Mouse (Mus musculus) telencephalon, adult 2 months (tissue): ENCODE data around the gene Slc13a1.
"Not testable (repeated sequence)": the region's sequence is repeated elsewhere in the genome, so short reads cannot be mapped to it uniquely, and the experiment has no call there.

Experiments
- DNase-seq: peaks from one replicate; pipeline ENCODE4 v3.0.0-alpha.2; 2011; ENCODE audit warnings: low read depth, low spot score

The Slc13a1 gene

GRCm38 (mm10) chr6:24167734-24168327, at the start of gene Slc13a1:
TSS of gene Slc13a1 (minus strand) at chr6:24168092.
- DNase-seq = no peak

- no peak for DNase-seq
Observed at GRCm38 (mm10) chr6:24207866-24208265, 40.0 kb upstream of the Slc13a1 start.

- no peak for DNase-seq
Observed at GRCm38 (mm10) chr6:24202226-24202625, 34.3 kb upstream of the Slc13a1 start.

GRCm38 (mm10) chr6:24200644-24201484, 33.0 kb upstream of the Slc13a1 start:
- DNase-seq = no peak

DNA sequence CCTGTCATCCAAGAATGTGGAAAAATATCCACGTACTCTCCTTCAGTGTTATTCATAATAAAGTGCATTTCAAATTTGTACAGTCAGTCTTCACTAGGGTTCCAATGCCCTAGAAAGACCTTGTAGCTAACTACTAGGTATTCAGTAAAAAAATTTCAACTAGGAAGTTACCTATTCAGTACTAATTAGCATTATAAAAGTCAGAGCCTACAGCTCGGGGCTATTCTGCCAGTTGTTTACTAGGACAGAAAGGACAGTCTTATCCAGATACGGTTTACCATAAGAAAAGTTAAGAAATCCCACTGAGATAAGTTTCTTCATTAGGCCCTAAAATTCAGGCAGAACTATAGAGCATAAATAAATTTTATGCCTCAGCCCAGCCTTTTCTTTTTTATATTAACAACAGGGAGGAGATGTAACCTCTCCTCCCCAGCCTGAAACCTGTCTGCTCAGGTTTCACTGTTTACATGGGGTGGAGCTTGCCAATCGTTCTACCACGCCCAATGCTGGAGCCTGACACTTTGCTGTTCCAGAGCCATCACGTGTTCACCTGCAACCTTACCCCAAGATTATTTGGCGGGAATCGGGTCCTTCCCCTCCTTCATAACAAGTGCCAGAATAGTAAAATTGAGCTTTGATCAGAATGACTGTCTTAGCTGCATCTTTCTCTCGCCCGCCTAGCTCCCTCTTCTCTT, 29.8 kb upstream of the Slc13a1 start:
- not testable (repeated sequence) for DNase-seq

DNA sequence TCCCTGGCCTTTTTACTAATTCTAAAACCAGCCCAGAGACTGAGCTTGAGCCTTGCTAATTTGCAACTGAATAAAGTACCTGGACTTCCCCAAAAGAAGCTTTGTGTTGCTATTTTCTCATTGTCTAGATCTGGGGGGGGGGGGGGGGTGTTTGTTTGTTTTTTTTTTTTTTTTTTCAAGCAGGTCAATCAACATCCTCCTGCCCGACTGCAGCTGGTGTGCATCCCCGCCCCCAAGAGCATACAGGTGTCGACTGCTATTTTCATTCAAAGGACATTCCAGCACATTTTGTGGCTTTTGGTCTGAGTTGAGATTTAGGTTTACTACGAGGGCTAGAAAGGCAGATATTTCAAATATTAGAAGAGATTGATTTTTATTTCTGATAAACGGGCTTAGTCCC, 28.5 kb upstream of the Slc13a1 start:
- not testable (repeated sequence) for DNase-seq

DNA sequence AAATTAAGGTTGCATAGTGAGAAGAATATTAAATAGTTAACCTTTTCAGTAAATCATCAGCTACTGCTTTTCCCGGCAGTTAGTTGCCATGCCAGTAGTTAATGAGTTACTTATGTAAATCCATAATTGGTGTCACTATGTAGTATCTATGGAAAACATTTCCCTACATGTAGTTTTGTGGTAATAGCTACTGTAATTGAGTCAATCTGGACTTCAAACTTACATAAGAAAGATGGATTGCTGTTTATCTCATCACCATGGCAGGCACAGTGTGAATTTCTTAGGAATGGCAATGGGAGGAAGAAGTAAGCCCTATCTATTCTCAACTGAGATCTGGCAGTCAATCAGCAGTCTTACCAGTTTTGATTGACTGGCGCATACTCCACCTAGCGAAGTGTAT, 15.5 kb upstream of the Slc13a1 start:
- no peak for DNase-seq

DNA sequence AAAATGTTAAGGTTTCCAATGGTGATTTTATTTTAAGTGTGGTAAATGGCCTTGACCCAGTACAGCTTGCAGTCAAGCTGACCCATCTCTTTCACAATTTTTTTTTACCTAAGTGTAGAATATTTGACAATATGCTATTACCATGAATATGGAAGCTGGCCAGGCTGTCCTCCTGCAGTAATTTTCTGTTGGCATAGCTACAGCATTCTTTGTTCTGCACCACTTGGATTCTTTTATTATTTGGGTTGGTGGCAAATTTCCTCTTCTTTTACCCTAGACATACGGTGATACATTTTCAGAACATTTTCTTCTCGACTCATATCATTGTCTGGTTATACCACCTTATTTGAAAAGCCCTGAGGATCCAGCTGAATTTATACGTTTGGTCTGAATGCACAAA, 7.5 kb upstream of the Slc13a1 start:
- DNase-seq = peak; percentile 27

GRCm38 (mm10) chr6:24173951-24174350, 6.1 kb upstream of the Slc13a1 start:
- DNase-seq = no peak

DNA sequence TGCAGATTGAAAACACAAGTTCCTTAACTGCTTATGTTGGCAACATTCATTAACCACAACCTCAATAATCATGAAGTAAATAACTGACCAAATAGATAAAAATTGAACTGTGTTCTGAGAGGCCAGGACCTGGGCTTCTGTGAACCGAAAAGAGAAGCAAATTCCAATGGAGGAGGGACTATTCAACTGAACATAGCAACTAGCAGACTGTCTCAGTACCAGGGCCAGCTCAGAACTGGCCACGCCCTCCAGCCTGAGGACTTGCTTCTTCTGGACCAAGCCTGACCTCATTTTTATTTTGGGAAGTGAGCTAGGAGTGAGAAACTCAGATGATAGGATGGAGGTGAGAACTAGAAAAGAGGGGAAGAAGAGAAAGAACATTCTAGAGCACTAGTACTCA, 4.8 kb upstream of the Slc13a1 start:
- no peak for DNase-seq

DNA sequence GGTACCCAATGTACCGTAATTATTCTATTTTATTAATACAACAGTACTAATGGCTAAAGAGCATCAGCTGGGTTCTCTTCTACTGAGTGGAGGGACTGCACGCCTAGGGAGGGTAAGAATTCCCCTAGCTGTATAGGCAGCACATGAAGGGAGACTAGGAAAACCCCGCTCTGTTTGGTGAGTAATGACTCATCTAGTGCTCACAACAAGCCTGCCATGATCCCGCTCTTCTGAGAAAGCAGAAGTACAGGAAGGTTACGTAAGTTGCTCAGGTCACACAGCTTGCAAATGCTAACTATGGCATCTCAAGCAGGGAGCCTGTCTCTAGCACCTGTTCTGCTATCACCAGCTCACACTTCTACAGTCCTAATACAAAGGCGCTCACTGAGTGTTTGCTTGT, 1.1 kb downstream of the Slc13a1 start:
- no peak for DNase-seq

DNA sequence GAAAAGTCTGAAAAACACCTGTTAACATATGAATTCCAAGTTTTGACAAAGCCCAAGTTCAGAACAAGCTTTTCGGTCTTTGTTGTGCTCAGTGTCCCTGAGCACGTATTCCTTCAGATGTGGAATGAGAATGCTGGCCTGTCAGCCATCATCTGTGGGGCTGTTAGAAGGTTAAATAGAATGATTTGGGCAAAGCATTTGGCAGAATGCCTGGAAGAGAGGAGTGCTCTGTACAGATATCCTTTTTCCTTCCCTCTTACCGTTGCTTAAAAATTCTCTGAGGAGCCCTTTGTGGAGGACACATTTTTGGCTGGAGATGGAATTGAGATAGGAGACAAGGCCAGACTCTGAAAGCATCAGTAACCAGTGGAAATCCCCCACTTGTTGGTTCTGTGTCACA, 2.6 kb downstream of the Slc13a1 start:
- DNase-seq = no peak

- no peak for DNase-seq
Observed at GRCm38 (mm10) chr6:24159795-24160194, 8.1 kb downstream of the Slc13a1 start.

DNA sequence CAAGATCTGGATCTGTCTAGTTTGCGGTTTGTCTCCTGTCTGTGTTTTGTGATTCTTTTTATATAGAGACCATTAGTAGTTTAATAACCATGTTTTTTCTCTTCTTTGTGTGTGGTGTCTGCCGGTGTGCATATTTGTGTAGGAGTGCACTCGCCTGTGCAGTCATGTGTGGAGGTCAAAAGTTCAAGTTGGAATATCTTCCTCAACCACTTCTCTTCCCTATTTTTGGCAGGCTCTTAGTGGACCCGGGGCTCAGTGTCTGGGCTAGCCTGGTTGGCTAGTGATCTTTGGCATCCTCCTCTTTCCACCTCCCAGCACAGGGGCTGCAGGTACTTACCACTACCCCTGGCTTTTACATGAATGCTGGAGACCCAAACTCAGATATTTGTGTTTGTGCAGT, 13.0 kb downstream of the Slc13a1 start:
- no peak for DNase-seq

DNA sequence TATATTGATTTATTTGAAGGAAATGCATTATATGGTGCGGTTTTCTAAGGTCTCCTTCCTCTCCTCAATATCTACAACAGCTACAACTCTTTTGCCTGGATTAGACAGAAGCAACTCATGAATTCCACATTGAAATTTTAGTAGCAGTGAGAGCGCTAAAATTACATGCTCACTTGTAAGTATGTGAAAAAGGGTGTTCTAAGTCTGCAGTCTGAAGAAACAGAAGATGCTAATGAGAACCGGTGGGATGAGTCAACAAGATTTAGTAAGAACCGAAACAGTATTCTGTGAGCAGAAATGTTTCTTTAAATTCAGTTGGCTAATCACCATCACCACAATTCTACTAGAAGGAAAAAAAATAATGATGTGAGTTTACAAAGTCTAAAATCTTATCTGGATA, 34.9 kb downstream of the Slc13a1 start:
- DNase-seq = peak; percentile 56

DNA sequence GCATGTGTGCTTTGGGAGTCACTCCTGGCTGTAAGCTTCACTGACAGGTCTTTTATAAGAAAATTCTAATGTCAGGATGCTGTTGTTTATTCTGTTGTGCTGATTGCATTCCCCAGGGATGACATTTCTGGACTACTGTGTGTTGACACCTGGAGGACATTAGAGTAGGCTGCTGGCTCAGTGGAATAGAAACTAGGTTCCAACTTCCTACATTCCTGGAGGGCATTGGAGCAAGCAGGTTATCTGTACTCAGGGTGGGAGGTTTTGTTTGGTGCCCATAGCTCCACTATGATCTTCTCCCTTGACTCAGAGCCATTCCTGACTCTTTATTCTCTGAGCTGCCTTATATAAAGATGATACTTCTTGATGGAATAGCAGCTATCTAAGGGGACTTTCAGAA, 45.3 kb downstream of the Slc13a1 start:
- no peak for DNase-seq

DNA sequence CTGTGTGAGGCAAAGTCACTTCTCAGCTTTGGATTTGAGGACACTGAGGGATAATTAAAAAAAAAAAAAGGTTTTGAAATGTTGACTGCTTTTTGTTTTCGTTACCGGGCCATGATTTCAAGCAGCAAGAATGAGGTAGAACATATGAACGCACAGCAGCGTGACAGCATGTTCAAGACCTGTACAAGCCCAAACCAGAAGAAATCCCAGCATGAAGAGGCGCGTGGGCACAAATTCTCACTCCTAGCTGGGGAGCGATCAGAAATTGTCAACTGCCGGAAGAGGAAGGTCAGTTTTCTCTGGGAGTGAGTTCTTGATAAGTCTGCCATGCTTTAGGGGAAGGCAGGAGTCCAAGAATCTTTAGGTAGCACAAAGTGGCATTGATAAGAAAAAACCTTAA, 56.3 kb downstream of the Slc13a1 start:
- DNase-seq = no peak

GRCm38 (mm10) chr6:24108471-24108870, 59.4 kb downstream of the Slc13a1 start:
- no peak for DNase-seq

DNA sequence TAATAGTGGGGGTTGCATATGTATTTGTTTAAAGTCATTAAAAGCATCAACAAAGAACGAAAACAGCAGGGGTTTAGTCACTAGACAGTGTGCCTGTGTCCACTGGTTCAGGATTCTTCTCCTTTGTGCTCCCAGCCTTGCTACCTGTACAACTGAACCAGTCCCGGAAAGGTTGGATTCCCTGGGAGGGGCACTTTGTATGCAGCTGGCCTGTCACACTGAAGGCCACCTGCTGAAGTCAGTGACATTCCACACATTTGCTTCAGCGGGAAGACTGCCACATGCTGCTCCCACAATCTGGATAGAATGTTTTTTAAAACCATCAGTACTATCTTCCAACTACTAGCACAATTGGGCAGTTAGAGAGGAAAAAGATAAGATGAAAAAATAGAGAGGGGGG, 61.7 kb downstream of the Slc13a1 start:
- DNase-seq = no peak

DNA sequence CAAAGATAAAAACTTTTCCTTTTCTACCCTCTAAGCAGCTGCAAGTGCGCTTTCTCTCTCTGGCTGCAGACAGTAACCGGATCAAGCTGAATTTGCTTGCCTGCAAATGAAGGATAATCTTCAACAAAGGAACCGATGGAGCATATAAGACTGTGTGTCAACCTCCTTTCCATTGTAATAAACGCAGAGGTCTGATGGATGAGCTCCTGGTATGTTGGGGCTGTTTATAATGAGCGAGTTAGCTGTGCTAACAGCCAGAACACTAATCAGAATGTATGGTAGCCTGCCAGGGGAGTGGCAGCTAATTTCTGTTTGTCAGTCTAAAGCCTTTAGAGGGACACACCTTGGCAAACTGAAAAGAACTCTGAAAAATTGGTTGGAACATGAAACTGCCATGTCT, 62.2 kb downstream of the Slc13a1 start:
- DNase-seq = no peak

DNA sequence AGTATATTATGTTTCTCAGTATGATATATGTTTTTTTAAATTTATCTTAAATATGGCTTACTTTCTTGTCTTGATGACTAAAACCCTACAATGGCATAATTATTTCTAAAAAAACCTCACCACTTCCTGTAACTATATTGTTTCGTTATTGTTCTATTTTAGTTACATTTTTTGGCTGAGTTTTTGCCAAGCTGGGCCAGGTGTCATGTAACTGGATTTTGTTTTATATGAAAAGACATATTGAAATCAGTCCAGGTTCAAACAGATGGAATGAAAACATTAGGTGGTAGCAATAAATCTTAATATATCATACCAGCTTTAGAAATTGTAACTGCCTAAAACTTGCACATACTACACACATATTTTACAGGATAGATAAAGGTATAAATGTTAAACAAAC, 66.6 kb downstream of the Slc13a1 start:
- DNase-seq = no peak

DNA sequence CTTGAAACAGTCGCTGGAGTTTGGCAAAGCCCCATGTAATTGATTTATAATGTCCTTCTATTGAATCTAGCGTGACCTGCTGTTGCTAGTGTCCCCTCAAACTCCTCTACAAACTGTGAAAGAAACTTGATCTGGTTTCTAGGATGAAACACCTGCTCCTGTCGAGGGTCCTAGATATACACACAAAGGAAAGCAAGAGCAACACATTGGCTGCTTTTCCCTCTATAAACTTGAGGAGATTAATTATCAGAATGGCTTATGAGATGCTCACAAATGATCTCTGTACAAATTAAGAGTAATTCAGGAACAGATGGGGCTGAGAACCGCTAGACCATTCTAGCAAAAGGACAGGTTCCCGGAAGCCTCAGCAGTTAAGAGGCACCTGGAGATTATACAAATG, 67.2 kb downstream of the Slc13a1 start:
- no peak for DNase-seq

- DNase-seq = no peak
Observed at GRCm38 (mm10) chr6:24097400-24097799, 70.5 kb downstream of the Slc13a1 start.
